Mouse (Mus musculus): ENCODE measurements around the gene Eva1a.

- TF ChIP-seq CTCF (IDR thresholded peaks at IDR 0.05; ENCODE audit: low read depth, low read length) (no peak), POLR2A (IDR thresholded peaks at IDR 0.05; ENCODE audit: extremely low read depth, insufficient read depth, low read length) (no peak)
Observed at GRCm38 (mm10) chr6:82097705-82098104, 56.9 kb downstream of the Eva1a start.
